ENCODE assay signal across 7 mouse cellular contexts in the genomic region with DNA sequence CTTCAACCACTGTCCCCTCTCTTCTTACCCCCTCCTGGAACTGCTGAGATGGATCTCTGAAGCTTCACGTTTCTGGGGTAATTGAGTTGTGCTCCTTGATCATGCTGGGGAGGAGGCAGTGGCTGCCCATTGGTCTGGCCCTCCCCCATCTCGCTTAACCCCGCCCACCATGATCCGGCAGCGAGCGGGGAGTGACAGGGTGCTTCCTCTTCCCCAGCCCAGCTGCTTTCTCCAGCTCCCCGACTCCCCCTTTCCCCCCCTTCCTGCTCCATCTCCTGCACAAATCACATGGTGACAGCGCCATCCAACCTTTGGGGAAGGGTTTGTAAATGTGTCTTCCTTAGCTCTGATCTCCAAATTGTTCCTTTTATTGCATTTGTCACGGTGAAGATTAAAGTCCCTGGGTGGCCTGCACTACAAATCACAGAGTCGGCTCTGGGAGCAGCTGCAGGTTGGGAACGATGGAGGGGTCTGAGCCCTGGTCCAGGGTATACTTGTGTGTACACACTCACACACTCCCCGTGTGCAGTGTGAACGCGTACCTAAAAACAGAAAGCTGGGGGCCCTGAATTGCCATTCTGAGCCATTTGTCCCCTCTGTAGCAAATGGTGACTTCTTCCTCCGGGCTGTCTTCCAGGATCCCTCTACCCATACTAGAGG. TPM values are rescaled to one million over a fixed set of nuclear protein-coding genes. Genes with fewer than 3 reads are reported as not detected.
DNase-seq lines count a peak whose midpoint lies in the region; ATAC-seq lines count a peak whose summit lies in the region.

No protein-coding gene starts in this region.

- peak overlapping the region; percentile 53 for H3K4me2 ChIP-seq in limb, embryonic 12.5 days
- peak overlapping the region; percentile 38 for H3K4me2 ChIP-seq in midbrain, embryonic 11.5 days

- H3K27me3 ChIP-seq in limb, embryonic 12.5 days, result peaks cover 53% of the 10 kb centered on the region
- peaks cover 46% of the 10 kb centered on the region for H3K27me3 ChIP-seq in midbrain, embryonic 11.5 days (ENCODE audit: control insufficient read depth, insufficient read depth, low read length)

- 8% methylated on average over 15 of the region's 15 CpGs for WGBS in limb, embryonic 12.5 days
- WGBS in midbrain, embryonic 11.5 days, result 11% methylated on average over 15 of the region's 15 CpGs

- H3K9me3 ChIP-seq in limb, embryonic 12.5 days, result no peaks in the 10 kb centered on the region
- H3K9me3 ChIP-seq in midbrain, embryonic 11.5 days (ENCODE audit: control insufficient read depth, low read length), result no peaks in the 10 kb centered on the region

- DNase-seq in adrenal gland, adult (ENCODE audit: inconsistent age in 2 of 2, low spot score in 1 of 2), result peak; percentile 91 to 96
- DNase-seq in cerebellum, postnatal 10 days, result peak; percentile 77 to 85
- DNase-seq in gastrocnemius, postnatal 36 days, result peak; percentile 75 to 81
- DNase-seq in induced T-regulatory cell, adult 2 months (ENCODE audit: low read depth), result peak; percentile 36
- peak; percentile 95 for DNase-seq in midbrain, embryonic 11.5 days (ENCODE audit: low spot score, missing footprints)
- peak; percentile 71 to 73 for DNase-seq in spleen, postnatal 36 days (ENCODE audit: low spot score in 2 of 2)

- ATAC-seq in limb, embryonic 12.5 days (ENCODE audit: insufficient number of reproducible peaks, insufficient read depth, low FRiP score, low TSS enrichment, low read depth), result no peak
- peak; percentile 74 for ATAC-seq in midbrain, embryonic 11.5 days (ENCODE audit: low FRiP score)

- H3K27ac ChIP-seq in limb, embryonic 12.5 days, result no peak overlapping the region
- peak overlapping the region; percentile 37 for H3K27ac ChIP-seq in midbrain, embryonic 11.5 days (ENCODE audit: low read depth, low read length)

- H3K4me1 ChIP-seq in limb, embryonic 12.5 days (replicated peaks), result peaks cover 31% of the 10 kb centered on the region
- H3K4me1 ChIP-seq in midbrain, embryonic 11.5 days (ENCODE audit: control insufficient read depth, insufficient read depth, low read length), result peaks cover 33% of the 10 kb centered on the region

- H3K9ac ChIP-seq in limb, embryonic 12.5 days (replicated peaks), result no peak overlapping the region; the same call in 1 of the 2 replicates
- H3K9ac ChIP-seq in midbrain, embryonic 11.5 days (ENCODE audit: low read length), result no peak overlapping the region

- no peaks in the 10 kb centered on the region for H3K36me3 ChIP-seq in limb, embryonic 12.5 days
- no peaks in the 10 kb centered on the region for H3K36me3 ChIP-seq in midbrain, embryonic 11.5 days (ENCODE audit: control insufficient read depth, insufficient read depth, low read length)

- intact Hi-C loops in gastrocnemius, postnatal 36 days (cut with DNase I), result loop anchor here (5.0 kb wide), 1 partner anchor 121 kb away; no protein-coding TSS in a partner anchor

- peak overlapping the region; percentile 26 for H3K4me3 ChIP-seq in limb, embryonic 12.5 days (replicated peaks)
- peak overlapping the region; percentile 9; the same call in 1 of the 2 replicates for H3K4me3 ChIP-seq in midbrain, embryonic 11.5 days (ENCODE audit: low read depth, low read length)

RNA-seq across cellular contexts. Expression of a gene that starts 52.5 kb away (rescaled TPM):
- total RNA-seq in gastrocnemius, postnatal 36 days (2021), result 10 to 100 TPM; 21.0 to 21.6 TPM
- polyA plus RNA-seq in limb, embryonic 12.5 days (2016; fragmentation: Nextera tagmentation; extraction: Ambion mirVana), result 55.7 and 56.9 TPM in 2 replicates
- 49.5 and 58.7 TPM in 2 replicates for polyA plus RNA-seq in midbrain, embryonic 11.5 days (2014; fragmentation: Nextera tagmentation; extraction: Ambion mirVana)

Comparison
In these comparisons a context has a peak if more than half of its experiments do, and no peak if none do; other contexts are left out.
1. DNase-seq: peak in every context shown above with its lines; median percentile 95 in midbrain, embryonic 11.5 days; 94 in adrenal gland, adult; 81 in cerebellum, postnatal 10 days; 78 in gastrocnemius, postnatal 36 days; 72 in spleen, postnatal 36 days; 36 in induced T-regulatory cell, adult 2 months.